Mouse (Mus musculus) kidney, adult 2 months (tissue): ENCODE measurements around the gene Gm26938. TPM values are rescaled to one million over a fixed set of nuclear protein-coding genes. Genes with fewer than 3 reads are reported as not detected.

Experiments
- DNase-seq: peaks from one replicate; pipeline ENCODE4 v3.0.0; 2021
- H3K27ac ChIP-seq: fragments of 200-500 bp; 2 replicates; pipeline ENCODE4 v1.5.1; 2012; ENCODE audit warnings: low read depth, low read length, control low read depth, inconsistent platforms; ENCODE audit not compliant: insufficient read depth
- H3K27me3 ChIP-seq: fragments of 200-500 bp; replicated peaks from 2 replicates; pipeline ENCODE4 v1.6.1; 2012; ENCODE audit warnings: mild to moderate bottlenecking, moderate library complexity, low read length, inconsistent platforms; ENCODE audit not compliant: control insufficient read depth, insufficient read depth
- H3K36me3 ChIP-seq: fragments of 200-500 bp; 2 replicates; pipeline ENCODE4 v1.6.1; 2012; ENCODE audit warnings: mild to moderate bottlenecking, moderate library complexity, low read length, inconsistent platforms; ENCODE audit not compliant: control insufficient read depth, insufficient read depth
- H3K4me1 ChIP-seq: fragments of 200-500 bp; 2 replicates; pipeline ENCODE4 v1.6.1; 2011; ENCODE audit warnings: low read length; ENCODE audit not compliant: control insufficient read depth, insufficient read depth
- H3K4me3 ChIP-seq: fragments of 200-500 bp; 2 replicates; pipeline ENCODE4 v1.5.1; 2011; ENCODE audit warnings: mild to moderate bottlenecking, low read depth, low read length, control low read depth; ENCODE audit not compliant: insufficient read depth
- CTCF ChIP-seq: fragments of 200-500 bp; conservative IDR thresholded peaks from 2 replicates; pipeline ENCODE4 v1.5.1; 2011; ENCODE audit warnings: low read depth, mild to moderate bottlenecking, control low read depth, low read length, moderate library complexity, mixed read lengths; ENCODE audit not compliant: insufficient read depth, insufficient read length
- POLR2A ChIP-seq: fragments of 200-500 bp; IDR thresholded peaks from one replicate; pipeline ENCODE4 v1.6.1; 2011; ENCODE audit warnings: low read depth, low read length, control low read depth
- WGBS: fragments of 180-500 bp; shearing (Covaris S2); methylation state at CpG from one replicate; pipeline ENCODE4 v1.1.7; 2018; 5-methylcytosine and 5-hydroxymethylcytosine counted together
- polyA plus RNA-seq: library from polyadenylated mRNA; depleted of rRNA; stranded (reverse); fragments of >200 nt; gene quantifications from 2 replicates; pipeline ENCODE4 v1.2.3, GENCODE M21; 2012; rRNA removed

The Gm26938 gene
- polyA plus RNA-seq, 1 experiment = not detected

DNA sequence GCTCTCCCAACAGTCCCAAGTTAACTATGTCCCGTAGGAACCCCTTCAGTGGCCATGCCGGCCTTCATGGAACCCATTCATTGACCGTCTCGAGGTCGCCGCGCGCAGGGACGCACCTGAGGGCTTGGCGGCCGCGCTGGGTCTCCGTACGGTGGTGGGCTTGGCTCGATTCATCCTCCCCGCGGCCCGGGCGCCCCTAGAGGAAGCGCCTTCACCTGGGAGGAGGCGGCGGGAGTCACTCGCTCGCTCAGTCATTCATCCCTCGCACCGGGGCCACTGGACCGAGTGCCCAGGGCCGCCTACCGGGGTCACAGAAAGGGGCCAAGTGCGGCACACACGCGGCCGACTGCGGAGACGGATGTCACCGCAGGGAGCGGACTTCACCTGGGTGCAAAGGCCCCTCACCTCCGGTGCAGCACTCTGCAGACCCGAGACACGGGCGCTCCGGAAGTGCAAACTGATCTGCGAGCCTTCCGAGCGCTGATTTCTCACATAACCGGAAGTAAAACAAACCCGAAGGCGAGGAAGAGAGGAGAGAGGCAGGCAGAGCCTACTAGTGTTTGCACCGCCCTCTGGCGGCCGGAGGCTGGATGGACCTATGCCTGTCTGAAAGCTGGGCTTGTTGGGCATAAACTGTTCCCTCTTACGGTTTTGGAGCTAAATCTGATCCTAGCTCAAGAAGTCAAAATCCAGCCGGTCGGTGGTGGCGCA, 50.8 kb downstream of the Gm26938 start, which contains the start of gene Ints1:
Ints1 (minus strand) TSS at position 459 of the 711 bp plus-strand sequence.
- H3K27ac ChIP-seq = no peak within 1 kb of the TSS
- peak; percentile 98 for DNase-seq
- no peaks in the 10 kb centered on the region for H3K27me3 ChIP-seq
- no peaks in the 10 kb centered on the region for H3K4me1 ChIP-seq
- TF ChIP-seq CTCF = peak; percentile 95
- TF ChIP-seq POLR2A = no peak
- H3K36me3 ChIP-seq = no peaks in the 10 kb centered on the region
- WGBS = under 1% methylated on average over 55 of the region's 55 CpGs
- peak within 1 kb of the TSS; percentile 85 for H3K4me3 ChIP-seq

DNA sequence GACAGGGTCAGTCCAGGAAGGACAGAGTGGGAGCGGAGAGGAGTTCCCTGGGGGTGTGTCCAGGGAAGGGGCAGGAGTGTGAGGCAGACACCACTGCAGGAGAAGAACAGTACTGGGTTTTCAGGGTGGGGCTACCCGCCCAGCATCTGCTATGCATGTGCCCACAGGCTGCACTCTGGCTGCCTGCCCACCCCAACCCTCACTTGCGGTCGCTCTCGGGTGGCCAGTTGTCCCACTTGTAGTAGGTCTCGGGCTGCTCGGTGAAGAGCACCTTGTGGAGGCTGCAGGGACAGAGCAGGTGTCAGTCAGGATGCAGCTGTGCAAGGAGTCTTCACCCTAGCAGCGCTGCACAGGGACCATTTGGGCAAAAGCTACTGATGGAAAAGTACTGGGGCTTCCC, 58.0 kb downstream of the Gm26938 start:
- Histone ChIP-seq H3K27ac (no peak overlapping the region), H3K4me1 (no peaks in the 10 kb centered on the region), H3K4me3 (no peak overlapping the region), H3K36me3 (no peaks in the 10 kb centered on the region), H3K27me3 (no peaks in the 10 kb centered on the region)
- 89% methylated on average over 8 of the region's 8 CpGs for WGBS
- TF ChIP-seq CTCF (no peak), POLR2A (no peak)
- no peak for DNase-seq

DNA sequence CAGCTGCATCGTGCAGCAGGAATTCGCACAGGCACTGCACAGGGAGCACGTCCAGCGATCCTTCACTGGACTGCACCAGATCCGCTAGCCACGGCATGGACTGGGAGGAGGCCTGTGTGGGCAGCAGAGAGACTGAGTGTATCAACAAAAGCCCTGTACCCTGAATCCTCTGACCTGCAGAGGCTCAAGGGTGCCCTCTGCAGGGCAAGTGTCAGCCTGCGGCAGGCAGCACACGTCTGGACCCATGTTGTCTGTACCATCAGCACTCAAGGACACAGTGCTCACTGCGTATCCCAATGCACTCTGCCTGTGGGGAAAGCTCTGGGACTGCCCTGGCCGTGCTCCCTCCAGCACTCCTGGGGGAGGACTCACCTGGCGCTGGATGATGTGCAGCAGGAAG, 61.9 kb downstream of the Gm26938 start:
- 70% methylated on average over 11 of the region's 11 CpGs for WGBS

DNA sequence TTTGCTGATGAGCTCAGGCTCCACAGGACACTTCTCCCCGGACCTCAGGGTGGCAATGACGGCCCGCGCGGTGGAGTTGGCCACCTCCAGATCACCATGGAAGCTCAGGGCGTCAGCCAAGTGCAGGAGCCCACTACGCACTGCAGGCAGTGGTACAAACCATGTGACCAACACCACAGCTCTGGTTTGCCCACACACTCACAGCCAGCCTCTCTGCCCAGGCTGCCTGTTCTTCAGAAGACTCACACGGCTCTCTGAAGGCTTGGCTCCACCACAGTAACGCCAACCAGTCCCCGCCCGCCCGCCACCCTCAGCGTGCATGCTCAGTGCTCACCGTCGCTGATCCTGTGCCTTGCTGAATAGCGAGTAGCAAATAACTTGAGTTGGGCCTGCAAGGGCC, 68.1 kb downstream of the Gm26938 start:
- no peak for TF ChIP-seq CTCF
- TF ChIP-seq POLR2A = no peak
- 90% methylated on average over 16 of the region's 16 CpGs for WGBS
- DNase-seq = no peak
- peaks cover 2% of the 10 kb centered on the region for H3K36me3 ChIP-seq
- no peaks in the 10 kb centered on the region for H3K27me3 ChIP-seq
- no peak overlapping the region for H3K27ac ChIP-seq
- no peaks in the 10 kb centered on the region for H3K4me1 ChIP-seq
- no peak overlapping the region for H3K4me3 ChIP-seq

More for the DNA sequence above, 61.9 kb downstream of the Gm26938 start:
- DNase-seq = peak; percentile 16
- peaks cover 2% of the 10 kb centered on the region for H3K36me3 ChIP-seq
- H3K4me1 ChIP-seq = no peaks in the 10 kb centered on the region
- no peak overlapping the region for H3K27ac ChIP-seq
- H3K4me3 ChIP-seq = no peak overlapping the region
- no peaks in the 10 kb centered on the region for H3K27me3 ChIP-seq
- peak; percentile 65 for TF ChIP-seq CTCF
- no peak for TF ChIP-seq POLR2A

Other genes with a start within 250 kb of the Gm26938 start
- 3.3 and 3.4 TPM in 2 replicates for gene Micall2, start 90.1 kb downstream of the Gm26938 start, polyA plus RNA-seq
- 40.1 and 42.2 TPM in 2 replicates for gene Ints1, start 50.7 kb downstream of the Gm26938 start, polyA plus RNA-seq
- gene Mafk, start 34.9 kb downstream of the Gm26938 start, polyA plus RNA-seq = 20.5 and 22.2 TPM in 2 replicates
- gene Tmem184a, start 6.5 kb downstream of the Gm26938 start, polyA plus RNA-seq = 69.7 and 90.2 TPM in 2 replicates
- 24.4 and 29.2 TPM in 2 replicates for gene Psmg3, start 478 bp upstream of the Gm26938 start, polyA plus RNA-seq
- 9.6 and 10.3 TPM in 2 replicates for gene Elfn1, start 81.5 kb upstream of the Gm26938 start, polyA plus RNA-seq